Mouse (Mus musculus): ENCODE measurements around the gene Cpne6.

The Cpne6 gene

GRCm38 (mm10) chr14:55505612-55506011, 4.6 kb upstream of the Cpne6 start:
- DNase-seq, result no peak

- no peak for DNase-seq
Measured at GRCm38 (mm10) chr14:55507801-55508200, 2.4 kb upstream of the Cpne6 start.

- no peak for DNase-seq
Measured at GRCm38 (mm10) chr14:55509540-55509939, 705 bp upstream of the Cpne6 start.

GRCm38 (mm10) chr14:55511037-55511436, 792 bp downstream of the Cpne6 start:
- no peak for DNase-seq

- DNase-seq, result no peak
Measured at GRCm38 (mm10) chr14:55513927-55514326, 3.7 kb downstream of the Cpne6 start.

GRCm38 (mm10) chr14:55515846-55516245, 5.6 kb downstream of the Cpne6 start:
- no peak for DNase-seq

GRCm38 (mm10) chr14:55518897-55519296, 8.7 kb downstream of the Cpne6 start:
- DNase-seq, result peak; percentile 77

GRCm38 (mm10) chr14:55519604-55520003, 9.4 kb downstream of the Cpne6 start:
- no peak for DNase-seq

- peak; percentile 73 for DNase-seq
Measured at GRCm38 (mm10) chr14:55520451-55521361, 10.5 kb downstream of the Cpne6 start.

- DNase-seq, result no peak
Measured at GRCm38 (mm10) chr14:55524062-55524461, 13.8 kb downstream of the Cpne6 start.

GRCm38 (mm10) chr14:55524785-55525184, 14.5 kb downstream of the Cpne6 start, which contains the start of gene Nrl:
Gene Nrl (minus strand): TSS chr14:55524981.
- DNase-seq, result no peak

GRCm38 (mm10) chr14:55526674-55527073, 16.4 kb downstream of the Cpne6 start:
- no peak for DNase-seq

GRCm38 (mm10) chr14:55527940-55528339, 17.7 kb downstream of the Cpne6 start:
- DNase-seq, result peak; percentile 56

GRCm38 (mm10) chr14:55536116-55536745, 26.0 kb downstream of the Cpne6 start:
- DNase-seq, result peak; percentile 57

- DNase-seq, result peak; percentile 92
Measured at GRCm38 (mm10) chr14:55540067-55540786, 30.0 kb downstream of the Cpne6 start, which contains the start of gene Pck2. Gene Pck2 (plus strand): TSS chr14:55540266.

- DNase-seq, result peak; percentile 67
Measured at GRCm38 (mm10) chr14:55540787-55541321, 30.6 kb downstream of the Cpne6 start.

- no peak for DNase-seq
Measured at GRCm38 (mm10) chr14:55542268-55542667, 32.0 kb downstream of the Cpne6 start.

- no peak for DNase-seq
Measured at GRCm38 (mm10) chr14:55544334-55544733, 34.1 kb downstream of the Cpne6 start.

- no peak for DNase-seq
Measured at GRCm38 (mm10) chr14:55550191-55550590, 39.9 kb downstream of the Cpne6 start.

GRCm38 (mm10) chr14:55551347-55551746, 41.1 kb downstream of the Cpne6 start:
- DNase-seq, result no peak

- no peak for DNase-seq
Measured at GRCm38 (mm10) chr14:55551794-55552193, 41.5 kb downstream of the Cpne6 start.

- DNase-seq, result no peak
Measured at GRCm38 (mm10) chr14:55554635-55555034, 44.4 kb downstream of the Cpne6 start.

- DNase-seq, result no peak
Measured at GRCm38 (mm10) chr14:55555788-55556187, 45.5 kb downstream of the Cpne6 start.

Data from embryo, embryonic 11 days (tissue).